Mouse (Mus musculus): ENCODE data around the gene Map3k4.

GRCm38 (mm10) chr17:12213430-12213829 is 105.2 kb downstream of the Map3k4 start:
- TF ChIP-seq CTCF (IDR thresholded peaks at IDR 0.05; ENCODE audit: low read depth, low read length) (no peak), POLR2A (IDR thresholded peaks at IDR 0.05; ENCODE audit: extremely low read depth, insufficient read depth, low read length) (no peak)

Measured in liver, adult 2 months (tissue).